Mouse (Mus musculus) monocyte, adult 2 months (primary cell): ENCODE results near the gene Rfc4.

Experiments used
- DNase-seq, 2 experiments: peaks; one replicate each; pipeline ENCODE4 v3.0.0; 2022; ENCODE audit warnings: low spot score in 2 of 2, low read depth in 1 of 2

The Rfc4 gene

GRCm38 (mm10) chr16:23127673-23128375 lies at the start of gene Rfc4:
Gene Rfc4 (minus strand): TSS chr16:23127737.
- peak; percentile 79 to 85 for DNase-seq

- no peak for DNase-seq
Observed at GRCm38 (mm10) chr16:23175956-23176355, 48.4 kb upstream of the Rfc4 start.

GRCm38 (mm10) chr16:23174855-23175254 lies 47.3 kb upstream of the Rfc4 start:
- DNase-seq: no peak

- DNase-seq: no peak
Observed at GRCm38 (mm10) chr16:23173904-23174303, 46.4 kb upstream of the Rfc4 start.

GRCm38 (mm10) chr16:23170813-23171212 lies 43.3 kb upstream of the Rfc4 start:
- no peak for DNase-seq

- no peak for DNase-seq
Observed at GRCm38 (mm10) chr16:23167079-23167478, 39.5 kb upstream of the Rfc4 start.

GRCm38 (mm10) chr16:23166646-23167045 lies 39.1 kb upstream of the Rfc4 start:
- no peak for DNase-seq

- DNase-seq: no peak
Observed at GRCm38 (mm10) chr16:23165441-23165840, 37.9 kb upstream of the Rfc4 start.

GRCm38 (mm10) chr16:23164443-23164842 lies 36.9 kb upstream of the Rfc4 start:
- no peak for DNase-seq

GRCm38 (mm10) chr16:23162116-23162515 lies 34.6 kb upstream of the Rfc4 start:
- DNase-seq: no peak

GRCm38 (mm10) chr16:23159749-23160148 lies 32.2 kb upstream of the Rfc4 start:
- no peak for DNase-seq

GRCm38 (mm10) chr16:23158957-23159356 lies 31.4 kb upstream of the Rfc4 start:
- no peak for DNase-seq

GRCm38 (mm10) chr16:23158292-23158691 lies 30.8 kb upstream of the Rfc4 start:
- no peak for DNase-seq

- no peak for DNase-seq
Observed at GRCm38 (mm10) chr16:23157013-23157412, 29.5 kb upstream of the Rfc4 start.

- DNase-seq: no peak
Observed at GRCm38 (mm10) chr16:23154261-23154660, 26.7 kb upstream of the Rfc4 start.

- no peak for DNase-seq
Observed at GRCm38 (mm10) chr16:23151423-23151822, 23.9 kb upstream of the Rfc4 start.

- no peak for DNase-seq
Observed at GRCm38 (mm10) chr16:23149396-23149795, 21.9 kb upstream of the Rfc4 start.

GRCm38 (mm10) chr16:23148936-23149335 lies 21.4 kb upstream of the Rfc4 start:
- DNase-seq: no peak

GRCm38 (mm10) chr16:23146280-23146679 lies 18.7 kb upstream of the Rfc4 start, which contains the start of gene Adipoq:
Gene Adipoq (plus strand): TSS chr16:23146536.
- no peak for DNase-seq

GRCm38 (mm10) chr16:23145211-23145610 lies 17.7 kb upstream of the Rfc4 start:
- DNase-seq: no peak

- DNase-seq: peak; percentile 43 to 58
Observed at GRCm38 (mm10) chr16:23144326-23144725, 16.8 kb upstream of the Rfc4 start.

GRCm38 (mm10) chr16:23140911-23141310 lies 13.4 kb upstream of the Rfc4 start:
- DNase-seq: no peak

GRCm38 (mm10) chr16:23136406-23136970 lies 9.0 kb upstream of the Rfc4 start:
- peak in 1 of 2 experiments; percentile 15 for DNase-seq
